Mouse (Mus musculus): Measurements from ENCODE around the gene Tmprss7.

Tmprss7 gene

DNA sequence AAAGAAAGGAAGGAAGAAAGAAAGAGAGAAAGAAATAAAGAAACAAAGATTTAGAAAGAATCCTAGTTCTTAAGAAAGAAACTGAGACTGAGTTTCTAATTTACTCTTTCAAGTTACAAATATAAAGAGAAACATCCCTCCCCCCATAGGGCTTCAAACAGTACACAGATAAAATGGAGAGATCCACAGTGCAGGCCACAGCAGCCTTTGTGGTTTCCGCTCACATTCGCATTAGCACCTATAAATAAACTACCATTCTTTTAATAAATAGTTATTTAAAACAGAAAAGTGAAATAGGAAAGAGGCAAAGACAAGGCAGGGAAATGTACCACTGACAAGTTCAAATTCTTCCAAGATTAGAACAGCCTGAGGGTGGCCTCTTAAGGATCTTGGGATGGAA, 68.7 kb downstream of the Tmprss7 start:
- no peak for DNase-seq (ENCODE audit: low read depth, low spot score)
- Histone ChIP-seq H3K36me3 (ENCODE audit: control insufficient read depth, insufficient read depth, low read length, poor library complexity, severe bottlenecking) (no peaks in the 10 kb centered on the region), H3K27me3 (ENCODE audit: control insufficient read depth, insufficient read depth, low read length, poor library complexity, severe bottlenecking) (no peaks in the 10 kb centered on the region)

DNA sequence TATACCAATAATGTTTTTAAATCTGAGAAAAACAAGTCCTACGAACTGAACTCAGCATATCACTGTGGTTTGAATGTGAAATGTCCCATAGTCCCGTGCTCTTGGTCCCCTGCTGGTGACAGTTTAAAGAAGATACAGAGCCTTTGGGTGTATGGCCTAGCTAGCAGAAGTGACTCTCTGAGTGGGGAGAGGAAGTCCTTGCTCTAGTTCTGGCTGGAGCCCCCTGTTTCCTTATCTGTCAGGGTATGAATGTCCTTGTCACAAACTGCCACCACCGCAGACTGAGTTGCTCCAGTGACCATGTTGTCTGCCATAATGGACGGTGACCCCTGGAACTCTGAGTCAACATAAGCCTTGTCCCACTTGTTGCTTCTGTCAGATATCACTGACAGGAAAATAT, 70.2 kb downstream of the Tmprss7 start:
- Histone ChIP-seq H3K36me3 (ENCODE audit: control insufficient read depth, insufficient read depth, low read length, poor library complexity, severe bottlenecking) (no peaks in the 10 kb centered on the region), H3K27me3 (ENCODE audit: control insufficient read depth, insufficient read depth, low read length, poor library complexity, severe bottlenecking) (no peaks in the 10 kb centered on the region)
- peak; percentile 10 for DNase-seq (ENCODE audit: low read depth, low spot score)

DNA sequence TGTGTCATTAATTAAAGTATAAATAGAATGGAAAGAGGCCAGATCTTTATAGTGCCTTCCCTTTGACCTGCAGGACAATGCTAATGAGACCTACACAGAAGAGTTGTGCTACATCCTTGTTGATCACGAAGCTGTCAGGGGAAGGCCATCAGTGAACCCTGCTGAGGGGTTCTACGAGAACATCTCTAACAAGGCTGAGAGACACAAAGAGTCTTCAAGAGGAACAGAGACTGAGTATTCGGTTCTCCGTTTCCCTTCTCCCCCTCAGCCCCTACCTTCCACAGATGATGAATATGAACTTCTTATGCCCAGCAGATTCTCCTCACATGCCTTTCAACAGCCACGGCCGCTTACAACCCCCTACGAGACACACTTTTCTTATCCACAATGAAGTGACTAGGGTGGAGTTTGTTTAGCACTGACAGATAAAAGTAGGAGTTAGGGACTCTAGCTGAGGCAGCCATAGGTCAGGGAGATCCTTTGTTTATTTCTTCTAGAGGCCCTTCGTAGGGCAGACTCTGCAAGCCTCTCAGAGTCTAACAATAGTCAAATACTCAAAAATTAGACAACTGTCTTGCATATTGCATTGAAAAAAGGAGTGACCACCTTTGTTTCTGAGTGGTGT, 73.6 kb downstream of the Tmprss7 start:
- Histone ChIP-seq H3K36me3 (ENCODE audit: control insufficient read depth, insufficient read depth, low read length, poor library complexity, severe bottlenecking) (no peaks in the 10 kb centered on the region), H3K27me3 (ENCODE audit: control insufficient read depth, insufficient read depth, low read length, poor library complexity, severe bottlenecking) (no peaks in the 10 kb centered on the region)

DNA sequence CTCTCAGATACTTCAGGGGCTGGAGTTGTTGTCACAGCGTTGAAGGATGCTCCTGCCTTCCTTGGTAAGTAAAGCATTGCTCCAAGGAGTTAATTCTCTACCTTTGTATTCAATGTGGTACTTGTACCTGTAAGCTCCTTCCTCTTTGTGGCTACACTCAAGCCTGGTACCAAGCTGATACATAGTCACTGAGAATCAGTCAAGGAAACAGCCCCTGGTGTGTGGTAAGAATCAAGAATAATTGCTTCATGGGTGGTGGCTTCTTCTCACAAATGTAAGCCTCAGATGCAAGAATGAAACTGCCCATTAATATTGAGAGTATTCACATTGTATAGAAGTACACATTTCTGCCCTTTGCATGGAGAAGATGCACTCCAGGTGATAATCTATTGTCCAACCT, 77.5 kb downstream of the Tmprss7 start:
- Histone ChIP-seq H3K36me3 (ENCODE audit: control insufficient read depth, insufficient read depth, low read length, poor library complexity, severe bottlenecking) (no peaks in the 10 kb centered on the region), H3K27me3 (ENCODE audit: control insufficient read depth, insufficient read depth, low read length, poor library complexity, severe bottlenecking) (no peaks in the 10 kb centered on the region)
- DNase-seq (ENCODE audit: low read depth, low spot score): no peak

More for the DNA sequence above, 73.6 kb downstream of the Tmprss7 start:
- no peak for DNase-seq (ENCODE audit: low read depth, low spot score)

DNA sequence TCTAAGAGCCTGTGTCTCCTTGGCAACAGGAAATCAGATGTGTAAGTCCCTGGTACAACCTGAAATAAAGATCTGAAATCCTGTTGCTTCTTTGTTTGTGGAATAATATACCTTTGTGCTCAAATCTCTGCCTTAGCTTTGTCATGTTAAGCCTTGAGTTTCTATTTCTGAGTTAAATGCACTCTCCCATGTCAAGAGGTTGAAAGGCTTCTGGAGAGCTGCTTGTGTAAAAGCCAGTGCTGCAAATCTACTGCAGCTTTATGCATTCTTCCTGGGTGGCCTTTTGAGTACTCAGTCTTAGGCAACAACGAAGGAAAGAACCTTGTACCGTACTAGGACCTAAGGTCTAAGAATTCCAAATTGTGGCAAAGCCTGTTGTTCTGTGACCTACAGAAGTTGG, 80.2 kb downstream of the Tmprss7 start:
- no peak for DNase-seq (ENCODE audit: low read depth, low spot score)
- no peaks in the 10 kb centered on the region for H3K36me3 ChIP-seq (ENCODE audit: control insufficient read depth, insufficient read depth, low read length, poor library complexity, severe bottlenecking)
- H3K27me3 ChIP-seq (ENCODE audit: control insufficient read depth, insufficient read depth, low read length, poor library complexity, severe bottlenecking): no peaks in the 10 kb centered on the region

DNA sequence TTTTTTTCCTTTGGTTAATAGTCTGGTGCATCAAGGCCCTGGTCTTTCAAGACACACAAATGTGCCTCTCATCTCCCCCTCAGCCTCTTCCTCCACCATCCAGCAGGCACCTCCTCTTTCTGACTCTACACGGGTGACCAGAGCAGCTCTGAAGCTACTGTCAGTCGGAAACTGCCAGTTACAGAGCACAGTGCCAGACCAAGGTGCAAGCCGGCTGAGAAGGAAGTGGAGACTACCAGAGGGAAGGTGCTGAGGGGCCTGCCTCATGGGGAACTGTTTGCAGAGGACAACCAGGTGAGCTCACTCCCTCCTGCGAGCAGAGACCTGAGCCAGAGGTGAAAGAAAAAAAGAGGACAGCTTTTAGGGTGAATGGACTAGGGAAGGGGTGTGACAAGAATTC, 83.2 kb downstream of the Tmprss7 start, which contains the start of gene Gcsam:
Gene Gcsam (plus strand): TSS at position 114 of the 400 bp plus-strand sequence.
- no peaks in the 10 kb centered on the region for H3K27me3 ChIP-seq (ENCODE audit: control insufficient read depth, insufficient read depth, low read length, poor library complexity, severe bottlenecking)
- H3K36me3 ChIP-seq (ENCODE audit: control insufficient read depth, insufficient read depth, low read length, poor library complexity, severe bottlenecking): no peaks in the 10 kb centered on the region
- DNase-seq (ENCODE audit: low read depth, low spot score): peak; percentile 7

DNA sequence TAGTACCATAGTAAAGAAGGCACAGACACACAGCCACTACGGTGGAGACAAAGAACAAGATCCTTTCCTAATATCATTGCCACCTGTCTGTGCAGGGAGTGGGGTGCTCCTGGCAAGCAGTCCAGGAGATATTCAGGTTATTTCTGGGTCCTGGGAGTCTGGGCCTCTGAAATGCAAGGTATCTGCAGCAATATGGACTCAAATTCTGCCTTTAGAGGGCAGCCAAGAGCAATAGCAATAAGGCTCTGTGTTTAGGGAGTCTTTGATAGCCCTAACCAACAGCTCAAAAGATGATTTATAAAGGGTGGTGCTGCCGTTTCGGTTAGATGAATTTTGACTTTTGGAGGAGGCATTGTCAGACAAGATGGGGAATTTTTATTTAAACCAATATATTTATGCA, 84.2 kb downstream of the Tmprss7 start:
- peak; percentile 51 for DNase-seq (ENCODE audit: low read depth, low spot score)
- H3K36me3 ChIP-seq (ENCODE audit: control insufficient read depth, insufficient read depth, low read length, poor library complexity, severe bottlenecking): no peaks in the 10 kb centered on the region
- H3K27me3 ChIP-seq (ENCODE audit: control insufficient read depth, insufficient read depth, low read length, poor library complexity, severe bottlenecking): no peaks in the 10 kb centered on the region

DNA sequence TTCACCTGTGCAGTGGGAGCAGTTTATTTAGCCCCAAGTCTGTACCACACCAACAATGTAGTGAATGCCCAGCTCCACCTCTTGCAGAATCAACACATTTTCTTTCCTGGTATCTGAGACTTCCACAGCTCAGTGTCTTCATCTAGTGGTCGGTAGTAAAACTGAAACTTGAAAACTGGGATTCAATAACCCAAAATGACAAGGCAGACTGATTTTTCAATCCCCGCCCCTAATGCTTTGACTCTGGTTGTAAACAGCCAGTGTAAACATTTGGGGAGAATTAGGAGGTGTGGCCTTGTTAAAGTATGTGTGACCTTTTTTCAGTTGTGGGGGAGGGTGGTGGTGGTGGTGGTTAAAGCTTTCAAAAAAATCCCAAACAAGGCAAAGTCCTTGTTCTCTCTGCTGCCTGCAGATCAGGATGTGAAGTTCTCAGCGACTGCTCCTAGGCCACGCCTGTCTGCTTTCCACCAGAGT, 84.9 kb downstream of the Tmprss7 start:
- H3K27me3 ChIP-seq (ENCODE audit: control insufficient read depth, insufficient read depth, low read length, poor library complexity, severe bottlenecking): no peaks in the 10 kb centered on the region
- DNase-seq (ENCODE audit: low read depth, low spot score): peak; percentile 7
- no peaks in the 10 kb centered on the region for H3K36me3 ChIP-seq (ENCODE audit: control insufficient read depth, insufficient read depth, low read length, poor library complexity, severe bottlenecking)
